Mouse (Mus musculus) heart, adult 9 months (tissue): Measurements from ENCODE around the gene Esyt1.
"Not testable (repeated sequence)": the region's sequence is repeated elsewhere in the genome, so short reads cannot be mapped to it uniquely, and the experiment has no call there.

ENCODE experiments used
- DNase-seq, 2 experiments: peaks; one replicate each; pipeline ENCODE4 v3.0.0; 2022; ENCODE audit warnings: low spot score in 2 of 2

Gene Esyt1

GRCm38 (mm10) chr10:128504641-128505370 is 20.9 kb downstream of the Esyt1 start:
- DNase-seq = no peak

GRCm38 (mm10) chr10:128504012-128504411 is 21.7 kb downstream of the Esyt1 start:
- no peak for DNase-seq

- no peak for DNase-seq
These were observed 22.1 kb downstream of the Esyt1 start for GRCm38 (mm10) chr10:128503532-128503931.

GRCm38 (mm10) chr10:128502341-128502740 is 23.3 kb downstream of the Esyt1 start:
- DNase-seq = peak in 1 of 2 experiments; percentile 68

- DNase-seq = peak; percentile 60 to 73
These were observed 26.5 kb downstream of the Esyt1 start for GRCm38 (mm10) chr10:128499116-128499671.

- peak; percentile 98 for DNase-seq
These were observed 27.1 kb downstream of the Esyt1 start, which contains the start of gene Myl6b for GRCm38 (mm10) chr10:128498590-128498989. Gene Myl6b, minus strand, starts transcription at chr10:128498685.

- no peak for DNase-seq
These were observed 28.4 kb downstream of the Esyt1 start for GRCm38 (mm10) chr10:128497134-128497737.

GRCm38 (mm10) chr10:128496509-128497077 is 29.1 kb downstream of the Esyt1 start:
- no peak for DNase-seq

- DNase-seq = no peak
These were observed 29.8 kb downstream of the Esyt1 start for GRCm38 (mm10) chr10:128495903-128496302.

- DNase-seq = no peak
These were observed 30.4 kb downstream of the Esyt1 start for GRCm38 (mm10) chr10:128495270-128495669.

- no peak for DNase-seq
These were observed 30.9 kb downstream of the Esyt1 start for GRCm38 (mm10) chr10:128494667-128495245.

GRCm38 (mm10) chr10:128493695-128494666 is 31.7 kb downstream of the Esyt1 start, which contains the start of gene Myl6:
Gene Myl6, minus strand, starts transcription at chr10:128494145.
- peak; percentile 98 for DNase-seq

GRCm38 (mm10) chr10:128493319-128493694 is 32.4 kb downstream of the Esyt1 start:
- no peak for DNase-seq

GRCm38 (mm10) chr10:128492633-128493311 is 32.9 kb downstream of the Esyt1 start:
- DNase-seq = peak; percentile 82 to 83

- not testable (repeated sequence) for DNase-seq
These were observed 33.6 kb downstream of the Esyt1 start for GRCm38 (mm10) chr10:128492051-128492450.

- peak in 1 of 2 experiments; percentile 58 for DNase-seq
These were observed 34.2 kb downstream of the Esyt1 start for GRCm38 (mm10) chr10:128491495-128491894.

- no peak for DNase-seq
These were observed 34.8 kb downstream of the Esyt1 start for GRCm38 (mm10) chr10:128490912-128491311.

- DNase-seq = peak; percentile 55 to 63
These were observed 35.4 kb downstream of the Esyt1 start for GRCm38 (mm10) chr10:128490232-128490631.

GRCm38 (mm10) chr10:128489785-128490184 is 35.9 kb downstream of the Esyt1 start:
- DNase-seq = no peak

GRCm38 (mm10) chr10:128489380-128489779 is 36.3 kb downstream of the Esyt1 start:
- DNase-seq = no peak
